Mouse (Mus musculus): ENCODE data around the gene Ank.
A peak's percentile ranks its signal among the peaks of the same experiment; 100 is the strongest.

The Ank gene

GRCm38 (mm10) chr15:27497300-27497997 is 31.0 kb downstream of the Ank start:
- no peak for DNase-seq

- DNase-seq, result no peak
These were observed 31.6 kb downstream of the Ank start for GRCm38 (mm10) chr15:27498078-27498477.

DNA sequence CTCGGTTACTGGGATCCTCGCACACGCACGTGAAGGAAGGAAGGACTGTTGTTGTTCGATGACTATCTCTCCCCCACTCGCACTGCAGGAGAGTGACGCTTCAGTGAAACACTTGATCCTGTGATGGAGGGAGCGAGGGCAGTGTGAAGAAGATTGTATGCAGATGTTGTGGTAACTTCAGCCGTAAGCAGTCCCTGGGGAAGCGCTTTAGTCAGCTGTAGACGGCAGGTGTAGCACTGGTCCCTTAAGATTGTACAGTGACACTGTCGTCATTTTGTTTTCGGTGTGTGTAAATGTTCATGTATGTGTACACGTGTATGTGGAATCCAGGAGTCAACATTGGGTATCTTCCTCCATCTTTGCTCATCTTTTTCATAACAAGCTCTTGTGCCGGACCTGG is 33.9 kb downstream of the Ank start:
- no peak for DNase-seq

- DNase-seq, result no peak
These were observed 35.9 kb downstream of the Ank start for GRCm38 (mm10) chr15:27502338-27502737.

DNA sequence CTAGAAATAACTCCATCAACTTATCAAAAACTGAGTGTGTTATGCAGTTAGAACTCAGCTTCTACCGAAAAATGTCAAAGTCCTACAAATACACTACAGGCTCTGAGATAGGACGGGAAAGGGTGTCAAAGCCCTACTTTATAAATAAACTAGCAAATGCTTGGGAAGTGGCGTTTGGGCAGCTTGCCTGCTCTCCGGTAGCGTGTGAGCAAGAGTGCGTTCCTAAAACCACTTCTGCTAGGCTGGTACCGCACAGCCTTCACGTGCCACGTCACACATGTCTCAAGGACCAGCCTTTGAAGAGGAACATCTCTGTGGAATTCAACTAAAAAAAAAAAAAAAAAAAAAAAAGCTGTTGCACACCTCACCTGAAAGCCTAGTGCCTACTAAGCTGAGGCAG is 36.7 kb downstream of the Ank start:
- no peak for DNase-seq

GRCm38 (mm10) chr15:27503801-27504730 is 37.6 kb downstream of the Ank start:
- DNase-seq, result no peak

GRCm38 (mm10) chr15:27506127-27506886 is 39.8 kb downstream of the Ank start:
- peak in 1 of 2 experiments; percentile 14 for DNase-seq

DNA sequence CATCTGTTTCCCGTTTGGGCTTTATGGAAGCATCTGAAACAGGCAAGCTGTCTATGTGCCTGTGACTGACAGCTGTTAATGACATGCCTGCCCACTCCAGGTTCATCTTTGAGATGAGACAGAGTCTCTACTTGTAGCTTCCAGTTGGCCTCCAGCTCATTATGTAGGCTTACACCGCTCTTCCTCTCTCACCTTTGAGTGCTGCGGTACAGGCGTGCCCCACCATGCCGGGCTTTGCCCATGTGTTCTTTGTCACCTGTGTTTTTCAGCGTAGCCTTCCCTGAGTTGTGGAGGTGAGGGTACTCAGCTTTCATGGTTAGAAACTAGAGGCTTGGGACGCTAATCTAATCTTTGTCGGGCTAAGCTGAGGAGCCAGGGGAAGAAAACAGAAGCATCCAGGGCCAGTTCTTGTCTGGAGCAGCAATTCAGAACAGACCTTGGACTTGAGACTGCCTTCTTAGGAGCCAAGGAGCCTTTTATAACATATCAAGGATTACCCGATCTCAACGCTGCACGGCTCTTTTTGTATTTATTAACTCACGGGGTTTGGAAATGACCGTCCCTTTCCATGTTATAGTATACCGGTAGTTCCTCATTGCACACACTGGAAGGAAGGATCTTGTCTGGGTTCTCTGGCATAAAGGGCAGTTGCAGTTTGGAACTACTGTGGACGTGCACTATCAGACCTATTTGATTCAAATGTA is 40.6 kb downstream of the Ank start:
- DNase-seq, result peak; percentile 7 to 42

DNA sequence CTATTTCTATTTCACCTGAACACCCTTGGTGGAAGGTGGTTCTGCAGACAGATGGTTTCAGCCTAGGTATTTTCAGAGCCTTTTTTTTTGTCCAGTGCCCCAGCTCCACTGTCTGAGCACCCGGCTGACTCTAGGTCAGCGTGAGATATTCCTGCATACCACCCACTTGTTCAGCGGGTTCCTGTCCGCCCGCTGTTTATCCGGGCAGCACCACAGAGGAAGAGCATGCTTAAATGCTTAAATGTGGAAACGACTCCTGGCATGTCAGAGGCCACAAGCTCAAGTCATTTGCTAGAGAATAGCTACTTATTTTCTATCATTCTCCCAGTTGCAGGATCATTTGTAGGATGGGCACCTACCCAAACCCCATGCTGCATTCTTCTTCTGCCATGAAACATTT is 41.7 kb downstream of the Ank start:
- DNase-seq, result no peak

DNA sequence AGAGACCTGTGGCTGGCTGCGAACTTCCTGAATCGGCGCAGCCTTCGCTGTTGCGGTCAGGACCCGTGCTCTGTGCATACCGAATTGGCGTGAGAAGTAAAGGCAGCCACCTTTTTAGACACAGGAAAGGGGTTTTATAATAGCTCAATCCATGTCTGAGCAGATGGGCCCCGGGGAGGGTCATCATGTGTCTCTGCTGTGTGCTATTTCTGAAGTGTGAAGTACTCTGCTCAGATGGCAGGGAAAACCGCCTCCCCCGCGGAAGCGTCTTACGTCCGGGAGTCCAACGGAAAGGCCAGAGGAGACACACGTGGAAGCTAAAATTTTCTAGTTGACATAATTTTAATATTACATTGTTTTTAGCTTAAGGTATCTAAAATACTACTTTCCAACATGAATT is 42.5 kb downstream of the Ank start:
- no peak for DNase-seq

- DNase-seq, result no peak
These were observed 50.5 kb downstream of the Ank start for GRCm38 (mm10) chr15:27516927-27517326.

- no peak for DNase-seq
These were observed 51.5 kb downstream of the Ank start for GRCm38 (mm10) chr15:27518026-27518425.

DNA sequence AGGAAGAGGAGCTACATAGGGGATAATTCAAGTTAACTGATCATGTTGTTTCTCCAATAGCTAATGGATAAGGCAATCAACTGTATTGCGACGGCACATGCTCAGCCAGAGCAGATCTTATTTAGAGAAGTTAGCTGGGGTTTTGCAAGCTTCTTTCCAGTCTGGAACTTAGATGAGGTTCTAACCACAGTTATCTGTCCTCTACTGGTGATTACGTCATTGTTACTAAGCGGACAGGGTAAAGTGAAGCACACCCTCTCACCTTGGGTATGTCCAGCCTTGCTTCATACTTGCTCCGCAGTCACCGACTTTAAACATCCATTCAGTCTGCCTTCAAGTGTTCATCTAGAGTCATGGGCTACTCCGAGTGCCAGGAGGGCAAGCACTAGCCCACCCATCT is 53.4 kb downstream of the Ank start:
- no peak for DNase-seq

DNA sequence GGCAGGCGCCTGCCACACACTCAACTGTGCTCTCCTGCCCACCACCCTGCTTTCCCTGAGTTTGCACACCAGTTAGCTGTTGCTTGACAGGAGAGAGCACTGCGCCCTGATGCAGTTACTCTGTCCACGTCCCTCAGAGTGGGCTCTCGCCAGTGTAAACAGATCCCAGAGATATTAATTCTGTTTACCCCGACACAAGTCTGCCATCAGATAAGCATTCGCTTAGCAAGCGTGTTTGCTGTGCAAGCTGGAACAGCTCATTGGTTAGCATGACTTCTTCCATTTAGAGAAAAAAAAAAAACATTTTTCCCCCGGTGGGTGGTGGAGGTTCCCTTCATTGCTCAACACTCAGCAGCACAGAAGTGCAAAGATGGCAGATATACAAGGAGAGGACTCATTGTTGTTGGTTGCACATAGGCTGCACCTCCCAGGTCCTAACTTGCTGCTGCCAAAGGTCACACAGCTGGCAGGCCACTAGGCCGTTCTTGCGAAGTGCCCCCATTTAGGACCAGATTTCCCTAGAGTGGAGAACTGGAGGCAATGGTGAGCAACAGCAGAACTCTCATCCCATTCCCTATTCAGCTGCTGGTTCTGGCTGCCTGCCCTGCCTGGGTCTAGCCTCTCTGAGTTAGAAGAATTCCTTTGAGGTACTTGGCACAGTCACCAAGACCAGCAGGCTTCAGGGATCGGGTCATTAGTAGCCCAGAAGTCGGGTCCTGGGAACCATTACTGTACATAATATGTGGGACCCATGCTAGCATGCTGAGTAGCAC is 58.9 kb downstream of the Ank start:
- peak; percentile 18 to 30 for DNase-seq

- DNase-seq, result no peak
These were observed 62.4 kb downstream of the Ank start for GRCm38 (mm10) chr15:27528896-27529295.

DNA sequence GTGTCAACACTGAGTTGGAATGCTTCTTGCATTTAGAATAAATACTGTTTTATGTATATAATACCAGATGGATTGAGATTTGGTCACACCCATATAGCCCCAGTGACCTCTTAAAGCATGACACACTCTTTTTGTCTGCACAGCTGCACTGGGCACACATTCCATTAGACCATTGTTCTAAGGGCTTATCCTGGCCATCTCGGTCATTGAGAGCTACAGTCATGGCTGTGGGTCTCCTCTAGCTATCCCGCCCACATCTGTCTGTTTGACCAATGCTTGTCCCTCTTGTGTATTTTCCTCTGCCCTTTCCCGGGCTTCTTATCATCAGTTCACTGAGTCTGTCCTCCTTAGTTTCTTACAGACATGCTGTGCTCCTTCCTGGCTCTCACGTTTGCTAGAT is 63.5 kb downstream of the Ank start:
- DNase-seq, result no peak

GRCm38 (mm10) chr15:27533036-27533435 is 66.6 kb downstream of the Ank start:
- no peak for DNase-seq

DNA sequence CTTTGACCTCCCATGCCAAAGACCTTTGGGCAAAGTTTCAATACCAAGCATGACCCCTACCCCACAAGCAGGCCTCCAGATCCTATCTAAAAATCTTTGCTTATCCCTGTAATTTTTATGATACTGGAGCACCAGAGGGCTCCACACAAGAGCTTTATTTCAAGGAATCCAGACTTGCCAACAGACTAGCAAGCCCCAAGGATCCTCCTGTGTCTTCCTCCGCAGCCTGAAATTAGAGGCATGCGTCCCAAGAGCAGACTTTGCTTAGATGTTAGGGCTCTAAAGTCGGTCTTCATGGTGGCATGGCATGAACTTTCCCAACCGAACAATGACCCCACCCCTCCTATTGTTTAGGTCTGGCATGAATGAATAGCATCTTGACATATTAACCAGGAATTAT is 69.2 kb downstream of the Ank start:
- DNase-seq, result no peak

DNA sequence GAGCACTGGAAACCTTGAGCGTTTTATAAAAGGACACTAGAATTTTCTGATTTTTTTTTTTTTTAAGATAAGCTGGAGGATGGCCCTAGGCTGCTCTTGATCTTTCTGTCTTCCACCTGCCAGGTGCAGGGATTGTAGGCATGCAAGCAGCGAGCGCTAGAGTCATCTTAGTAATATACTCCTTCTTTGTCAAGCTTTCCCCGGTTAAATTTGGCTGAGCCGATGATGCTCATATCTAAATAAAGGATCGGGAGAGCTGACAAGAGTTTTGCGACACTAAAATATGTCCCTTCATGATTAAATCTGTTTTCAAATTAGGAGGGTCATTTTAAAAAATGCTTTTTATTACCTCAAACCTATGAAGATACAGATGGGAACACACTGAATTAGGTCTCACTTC is 69.7 kb downstream of the Ank start:
- no peak for DNase-seq

DNA sequence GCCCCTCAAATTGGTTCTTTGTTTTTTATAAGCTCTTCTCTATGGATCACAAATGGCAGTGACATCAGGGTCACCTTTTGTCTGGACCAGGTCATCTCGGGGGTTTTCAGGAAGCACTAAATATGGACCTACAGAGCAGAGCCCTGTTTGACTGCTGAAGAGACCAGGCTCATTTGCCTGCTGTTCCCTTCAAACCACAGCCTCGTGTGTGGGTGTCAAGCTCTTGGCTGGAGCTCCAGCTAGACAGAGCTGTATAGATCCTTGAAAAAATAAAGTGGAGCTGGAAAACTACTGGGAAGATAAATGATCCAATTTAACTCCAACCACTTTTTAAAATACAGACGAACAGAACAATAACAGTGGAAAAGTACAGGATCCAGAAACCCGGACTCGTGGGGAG is 70.3 kb downstream of the Ank start:
- no peak for DNase-seq

- DNase-seq, result no peak
These were observed 71.2 kb downstream of the Ank start for GRCm38 (mm10) chr15:27537519-27538223.

All from kidney, postnatal 36 days (tissue).